Mouse (Mus musculus): ENCODE measurements around the gene Plxna4. TPM values are rescaled to one million over a fixed set of nuclear protein-coding genes. Genes with fewer than 3 reads are reported as not detected.
"Not testable (repeated sequence)": the region's sequence is repeated elsewhere in the genome, so short reads cannot be mapped to it uniquely, and the experiment has no call there.

The Plxna4 gene
- polyA plus RNA-seq, 1 experiment from 2014 or later, result 3.6 TPM

- H3K9ac ChIP-seq (ENCODE audit: low read length), result no peak overlapping the region
- H3K4me3 ChIP-seq (ENCODE audit: low read depth, low read length), result no peak overlapping the region
- 83% methylated on average over 5 of the region's 5 CpGs for WGBS
- H3K4me2 ChIP-seq, result no peak overlapping the region
- H3K9me3 ChIP-seq (ENCODE audit: control insufficient read depth, low read length), result no peaks in the 10 kb centered on the region
- no peaks in the 10 kb centered on the region for H3K27me3 ChIP-seq (ENCODE audit: control insufficient read depth, insufficient read depth, low read length)
- DNase-seq (ENCODE audit: low spot score, missing footprints) (no peak), ATAC-seq (ENCODE audit: low FRiP score) (no peak)
- no peaks in the 10 kb centered on the region for H3K4me1 ChIP-seq (ENCODE audit: control insufficient read depth, insufficient read depth, low read length)
- H3K27ac ChIP-seq (ENCODE audit: low read depth, low read length), result no peak overlapping the region
- no peaks in the 10 kb centered on the region for H3K36me3 ChIP-seq (ENCODE audit: control insufficient read depth, insufficient read depth, low read length)
Observed at GRCm38 (mm10) chr6:32526762-32527161, 61.2 kb downstream of the Plxna4 start.

GRCm38 (mm10) chr6:32520097-32520496, 67.9 kb downstream of the Plxna4 start:
- H3K4me2 ChIP-seq, result no peak overlapping the region
- no peaks in the 10 kb centered on the region for H3K36me3 ChIP-seq (ENCODE audit: control insufficient read depth, insufficient read depth, low read length)
- H3K27ac ChIP-seq (ENCODE audit: low read depth, low read length), result no peak overlapping the region
- no peaks in the 10 kb centered on the region for H3K9me3 ChIP-seq (ENCODE audit: control insufficient read depth, low read length)
- no peaks in the 10 kb centered on the region for H3K27me3 ChIP-seq (ENCODE audit: control insufficient read depth, insufficient read depth, low read length)
- H3K4me3 ChIP-seq (ENCODE audit: low read depth, low read length), result no peak overlapping the region
- no peak for ATAC-seq (ENCODE audit: low FRiP score)
- 80% methylated on average over 4 of the region's 4 CpGs for WGBS
- H3K4me1 ChIP-seq (ENCODE audit: control insufficient read depth, insufficient read depth, low read length), result no peaks in the 10 kb centered on the region
- no peak overlapping the region for H3K9ac ChIP-seq (ENCODE audit: low read length)
- DNase-seq (ENCODE audit: low spot score, missing footprints), result peak; percentile 68

GRCm38 (mm10) chr6:32518617-32519016, 69.4 kb downstream of the Plxna4 start:
- Histone ChIP-seq H3K9ac (ENCODE audit: low read length) (no peak overlapping the region), H3K4me3 (ENCODE audit: low read depth, low read length) (no peak overlapping the region), H3K27ac (ENCODE audit: low read depth, low read length) (no peak overlapping the region), H3K9me3 (ENCODE audit: control insufficient read depth, low read length) (no peaks in the 10 kb centered on the region), H3K4me1 (ENCODE audit: control insufficient read depth, insufficient read depth, low read length) (no peaks in the 10 kb centered on the region), H3K36me3 (ENCODE audit: control insufficient read depth, insufficient read depth, low read length) (no peaks in the 10 kb centered on the region), H3K27me3 (ENCODE audit: control insufficient read depth, insufficient read depth, low read length) (no peaks in the 10 kb centered on the region), H3K4me2 (no peak overlapping the region)
- peak; percentile 51 for DNase-seq (ENCODE audit: low spot score, missing footprints)
- WGBS, result 95% methylated on average over 3 of the region's 3 CpGs
- ATAC-seq (ENCODE audit: low FRiP score), result no peak

GRCm38 (mm10) chr6:32514096-32514495, 73.9 kb downstream of the Plxna4 start:
- WGBS, result 81% methylated on average over 6 of the region's 6 CpGs
- ATAC-seq (ENCODE audit: low FRiP score) (no peak), DNase-seq (ENCODE audit: low spot score, missing footprints) (no peak)
- H3K4me1 ChIP-seq (ENCODE audit: control insufficient read depth, insufficient read depth, low read length), result no peaks in the 10 kb centered on the region
- no peak overlapping the region for H3K4me3 ChIP-seq (ENCODE audit: low read depth, low read length)
- H3K36me3 ChIP-seq (ENCODE audit: control insufficient read depth, insufficient read depth, low read length), result no peaks in the 10 kb centered on the region
- H3K4me2 ChIP-seq, result no peak overlapping the region
- no peaks in the 10 kb centered on the region for H3K9me3 ChIP-seq (ENCODE audit: control insufficient read depth, low read length)
- no peak overlapping the region for H3K9ac ChIP-seq (ENCODE audit: low read length)
- H3K27me3 ChIP-seq (ENCODE audit: control insufficient read depth, insufficient read depth, low read length), result no peaks in the 10 kb centered on the region
- no peak overlapping the region for H3K27ac ChIP-seq (ENCODE audit: low read depth, low read length)

GRCm38 (mm10) chr6:32512010-32512409, 76.0 kb downstream of the Plxna4 start:
- no peak overlapping the region for H3K9ac ChIP-seq (ENCODE audit: low read length)
- no peaks in the 10 kb centered on the region for H3K4me1 ChIP-seq (ENCODE audit: control insufficient read depth, insufficient read depth, low read length)
- no peak for DNase-seq (ENCODE audit: low spot score, missing footprints)
- ATAC-seq (ENCODE audit: low FRiP score), result no peak
- no peak overlapping the region for H3K4me2 ChIP-seq
- no peak overlapping the region for H3K27ac ChIP-seq (ENCODE audit: low read depth, low read length)
- H3K9me3 ChIP-seq (ENCODE audit: control insufficient read depth, low read length), result no peaks in the 10 kb centered on the region
- 79% methylated on average over 1 of the region's 1 CpGs for WGBS
- H3K27me3 ChIP-seq (ENCODE audit: control insufficient read depth, insufficient read depth, low read length), result no peaks in the 10 kb centered on the region
- no peak overlapping the region for H3K4me3 ChIP-seq (ENCODE audit: low read depth, low read length)
- H3K36me3 ChIP-seq (ENCODE audit: control insufficient read depth, insufficient read depth, low read length), result no peaks in the 10 kb centered on the region

- no peak overlapping the region for H3K27ac ChIP-seq (ENCODE audit: low read depth, low read length)
- no peaks in the 10 kb centered on the region for H3K4me1 ChIP-seq (ENCODE audit: control insufficient read depth, insufficient read depth, low read length)
- no peaks in the 10 kb centered on the region for H3K36me3 ChIP-seq (ENCODE audit: control insufficient read depth, insufficient read depth, low read length)
- H3K9ac ChIP-seq (ENCODE audit: low read length), result no peak overlapping the region
- H3K4me2 ChIP-seq, result no peak overlapping the region
- DNase-seq (ENCODE audit: low spot score, missing footprints) (no peak), ATAC-seq (ENCODE audit: low FRiP score) (no peak)
- no peaks in the 10 kb centered on the region for H3K27me3 ChIP-seq (ENCODE audit: control insufficient read depth, insufficient read depth, low read length)
- no peak overlapping the region for H3K4me3 ChIP-seq (ENCODE audit: low read depth, low read length)
- 75% methylated on average over 7 of the region's 7 CpGs for WGBS
- no peaks in the 10 kb centered on the region for H3K9me3 ChIP-seq (ENCODE audit: control insufficient read depth, low read length)
Observed at GRCm38 (mm10) chr6:32510924-32511323, 77.1 kb downstream of the Plxna4 start.

GRCm38 (mm10) chr6:32510491-32510890, 77.5 kb downstream of the Plxna4 start:
- ATAC-seq (ENCODE audit: low FRiP score), result no peak
- H3K9me3 ChIP-seq (ENCODE audit: control insufficient read depth, low read length), result no peaks in the 10 kb centered on the region
- no peak overlapping the region for H3K27ac ChIP-seq (ENCODE audit: low read depth, low read length)
- no peak overlapping the region for H3K9ac ChIP-seq (ENCODE audit: low read length)
- no peak overlapping the region for H3K4me2 ChIP-seq
- DNase-seq (ENCODE audit: low spot score, missing footprints), result peak; percentile 53
- H3K4me3 ChIP-seq (ENCODE audit: low read depth, low read length), result no peak overlapping the region
- no peaks in the 10 kb centered on the region for H3K27me3 ChIP-seq (ENCODE audit: control insufficient read depth, insufficient read depth, low read length)
- H3K36me3 ChIP-seq (ENCODE audit: control insufficient read depth, insufficient read depth, low read length), result no peaks in the 10 kb centered on the region
- WGBS, result 89% methylated on average over 1 of the region's 1 CpGs
- no peaks in the 10 kb centered on the region for H3K4me1 ChIP-seq (ENCODE audit: control insufficient read depth, insufficient read depth, low read length)

- H3K4me1 ChIP-seq (ENCODE audit: control insufficient read depth, insufficient read depth, low read length), result no peaks in the 10 kb centered on the region
- H3K9ac ChIP-seq (ENCODE audit: low read length), result no peak overlapping the region
- peak; percentile 83 for DNase-seq (ENCODE audit: low spot score, missing footprints)
- no peak overlapping the region for H3K27ac ChIP-seq (ENCODE audit: low read depth, low read length)
- H3K4me2 ChIP-seq, result no peak overlapping the region
- WGBS, result 69% methylated on average over 9 of the region's 9 CpGs
- no peaks in the 10 kb centered on the region for H3K9me3 ChIP-seq (ENCODE audit: control insufficient read depth, low read length)
- no peak overlapping the region for H3K4me3 ChIP-seq (ENCODE audit: low read depth, low read length)
- no peaks in the 10 kb centered on the region for H3K27me3 ChIP-seq (ENCODE audit: control insufficient read depth, insufficient read depth, low read length)
- ATAC-seq (ENCODE audit: low FRiP score), result no peak
- H3K36me3 ChIP-seq (ENCODE audit: control insufficient read depth, insufficient read depth, low read length), result no peaks in the 10 kb centered on the region
Observed at GRCm38 (mm10) chr6:32509046-32509445, 78.9 kb downstream of the Plxna4 start.

GRCm38 (mm10) chr6:32504963-32505362, 83.0 kb downstream of the Plxna4 start:
- no peak for ATAC-seq (ENCODE audit: low FRiP score)
- 90% methylated on average over 5 of the region's 5 CpGs for WGBS
- H3K4me1 ChIP-seq (ENCODE audit: control insufficient read depth, insufficient read depth, low read length), result no peaks in the 10 kb centered on the region

GRCm38 (mm10) chr6:32501186-32501585, 86.8 kb downstream of the Plxna4 start:
- not testable (repeated sequence) for ATAC-seq (ENCODE audit: low FRiP score); H3K27me3 ChIP-seq (ENCODE audit: control insufficient read depth, insufficient read depth, low read length); H3K9ac ChIP-seq (ENCODE audit: low read length); H3K4me2 ChIP-seq; H3K9me3 ChIP-seq (ENCODE audit: control insufficient read depth, low read length); H3K36me3 ChIP-seq (ENCODE audit: control insufficient read depth, insufficient read depth, low read length); H3K4me1 ChIP-seq (ENCODE audit: control insufficient read depth, insufficient read depth, low read length); H3K4me3 ChIP-seq (ENCODE audit: low read depth, low read length); DNase-seq (ENCODE audit: low spot score, missing footprints); H3K27ac ChIP-seq (ENCODE audit: low read depth, low read length)
- 85% methylated on average over 1 of the region's 1 CpGs for WGBS

More at GRCm38 (mm10) chr6:32504963-32505362, 83.0 kb downstream of the Plxna4 start:
- Histone ChIP-seq H3K9me3 (ENCODE audit: control insufficient read depth, low read length) (no peaks in the 10 kb centered on the region), H3K9ac (ENCODE audit: low read length) (no peak overlapping the region), H3K27me3 (ENCODE audit: control insufficient read depth, insufficient read depth, low read length) (no peaks in the 10 kb centered on the region), H3K27ac (ENCODE audit: low read depth, low read length) (no peak overlapping the region), H3K4me3 (ENCODE audit: low read depth, low read length) (no peak overlapping the region), H3K36me3 (ENCODE audit: control insufficient read depth, insufficient read depth, low read length) (no peaks in the 10 kb centered on the region), H3K4me2 (no peak overlapping the region)
- peak; percentile 28 for DNase-seq (ENCODE audit: low spot score, missing footprints)

All from midbrain, embryonic 11.5 days (tissue).